Mouse (Mus musculus) adrenal gland, postnatal 36 days (tissue): Measurements from ENCODE around the gene Ccdc113. TPM values are rescaled to one million over a fixed set of nuclear protein-coding genes. Genes with fewer than 3 reads are reported as not detected.

ENCODE experiments used
- DNase-seq, 2 experiments: peaks; one replicate each; pipeline ENCODE4 v3.0.0; 2021; ENCODE audit warnings: mixed read lengths in 1 of 2
- total RNA-seq, 2 experiments: library from RNA; stranded (reverse); gene quantifications; 2 replicates each; pipeline ENCODE4 v1.2.3; 2021

The Ccdc113 gene
- total RNA-seq, 2 experiments from 2014 or later = 0.86 TPM; not detected in 1

- no peak for DNase-seq
Observed at GRCm38 (mm10) chr8:95539487-95539886, 5.6 kb downstream of the Ccdc113 start.

GRCm38 (mm10) chr8:95542191-95542590, 8.3 kb downstream of the Ccdc113 start:
- no peak for DNase-seq

DNA sequence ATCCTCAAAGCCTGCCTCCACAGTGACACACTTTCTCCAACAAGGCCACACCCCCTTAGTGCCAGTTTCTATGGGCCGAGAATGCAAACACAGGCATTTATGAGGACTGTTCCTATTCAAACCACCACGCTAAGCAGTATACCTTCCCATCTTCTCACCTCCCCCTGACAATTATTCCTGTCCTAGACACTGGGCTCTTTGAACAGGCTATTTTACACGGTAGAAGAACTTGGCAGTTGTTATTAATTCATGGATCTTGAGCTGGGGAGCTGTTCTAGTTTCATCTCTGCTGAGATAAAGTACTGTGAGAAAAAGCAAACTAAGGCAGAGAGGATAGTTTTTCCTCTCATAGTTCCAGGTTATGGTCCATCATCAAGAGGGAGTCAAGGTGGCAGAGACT, 9.2 kb downstream of the Ccdc113 start:
- no peak for DNase-seq

DNA sequence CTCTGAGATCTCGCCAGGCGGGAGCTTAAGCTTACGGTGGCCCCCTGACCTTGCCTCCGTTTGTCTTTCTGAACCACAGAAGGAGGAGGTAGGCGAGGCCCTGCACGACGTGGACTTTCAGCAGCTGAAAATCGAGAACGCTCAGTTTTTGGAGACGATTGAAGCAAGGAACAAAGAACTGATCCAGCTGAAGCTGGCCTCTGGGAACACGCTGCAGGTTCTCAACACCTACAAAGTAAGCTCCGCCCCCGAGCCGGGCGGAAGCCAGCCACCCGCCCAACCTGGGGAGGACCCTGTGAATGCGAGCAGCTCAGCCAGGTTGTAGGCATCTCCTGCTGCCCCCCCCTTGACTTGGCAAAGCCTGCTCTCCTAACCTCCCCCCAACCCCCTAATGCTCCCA, 11.9 kb downstream of the Ccdc113 start:
- no peak for DNase-seq

GRCm38 (mm10) chr8:95546986-95547385, 13.1 kb downstream of the Ccdc113 start:
- no peak for DNase-seq

DNA sequence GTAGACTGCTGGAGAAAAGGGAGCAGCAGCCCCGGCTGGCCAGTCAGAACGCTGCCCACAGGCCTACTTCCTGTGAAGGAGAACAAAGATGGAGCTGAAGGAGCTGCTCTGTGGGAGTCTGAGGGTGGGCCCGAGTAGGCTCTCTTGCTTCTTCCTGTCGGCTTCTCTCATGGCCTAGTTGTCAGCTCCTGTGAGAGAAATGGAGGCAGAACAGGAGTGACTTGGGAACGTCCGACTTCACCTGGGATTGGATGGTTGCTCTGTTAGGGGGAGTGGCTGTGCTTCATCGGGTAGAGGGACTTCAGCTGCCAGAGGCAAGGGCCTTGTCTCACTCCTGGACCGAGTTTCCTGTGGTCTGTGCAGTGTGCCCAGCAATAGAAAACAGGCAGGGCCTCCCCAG, 14.0 kb downstream of the Ccdc113 start:
- no peak for DNase-seq

DNA sequence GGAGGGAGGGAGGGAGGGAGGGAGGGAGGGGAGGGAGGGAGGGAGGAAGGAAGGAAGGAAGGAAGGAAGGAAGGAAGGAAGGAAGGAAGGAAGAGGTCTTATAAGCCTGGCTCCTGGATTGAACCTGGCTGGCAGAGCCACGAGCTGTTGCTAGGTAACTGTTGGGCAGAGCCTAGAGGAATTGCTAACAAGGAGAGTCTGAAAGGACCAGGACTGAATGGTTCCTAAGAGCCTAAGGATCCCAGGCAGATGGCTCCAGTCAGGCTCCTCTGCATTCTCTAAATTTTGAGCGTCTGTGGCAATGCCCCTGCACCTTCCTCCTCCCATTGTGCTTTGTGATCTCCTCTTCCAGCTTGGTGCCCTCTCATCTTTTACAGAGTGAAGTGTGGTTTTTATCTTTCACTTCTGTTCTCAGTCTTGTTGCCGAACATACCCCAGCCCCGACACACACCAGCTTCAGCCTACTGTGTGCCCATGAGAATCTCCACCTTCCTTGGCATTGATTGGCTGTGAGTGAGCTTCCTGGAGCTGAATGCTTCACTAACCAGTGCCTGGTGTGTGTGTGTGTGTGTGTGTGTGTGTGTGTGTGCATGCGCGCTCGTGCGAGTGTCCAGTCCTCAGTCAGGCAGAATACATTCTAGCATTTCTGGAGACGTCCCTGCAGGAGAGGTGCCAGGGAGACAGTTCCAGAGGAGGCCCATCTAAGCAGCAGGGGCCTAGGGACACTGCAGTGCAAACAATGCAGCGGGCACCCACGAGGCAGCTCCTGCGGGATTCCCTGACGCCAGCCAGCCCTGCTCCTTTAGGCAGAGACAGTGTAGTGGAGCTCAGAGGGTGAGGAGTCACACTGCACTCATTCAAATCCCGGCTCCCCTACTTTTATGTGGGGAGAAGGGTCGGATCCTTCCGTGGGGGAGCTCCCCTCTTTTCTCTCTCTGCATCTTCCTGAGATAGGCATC, 16.3 kb downstream of the Ccdc113 start:
- DNase-seq = no peak

GRCm38 (mm10) chr8:95551577-95551976, 17.7 kb downstream of the Ccdc113 start:
- DNase-seq = no peak

GRCm38 (mm10) chr8:95555963-95556362, 22.1 kb downstream of the Ccdc113 start:
- DNase-seq = no peak

- DNase-seq = no peak
Observed at GRCm38 (mm10) chr8:95566217-95566616, 32.3 kb downstream of the Ccdc113 start.

GRCm38 (mm10) chr8:95566809-95567208, 32.9 kb downstream of the Ccdc113 start:
- DNase-seq = no peak

- no peak for DNase-seq
Observed at GRCm38 (mm10) chr8:95573146-95573545, 39.3 kb downstream of the Ccdc113 start.

DNA sequence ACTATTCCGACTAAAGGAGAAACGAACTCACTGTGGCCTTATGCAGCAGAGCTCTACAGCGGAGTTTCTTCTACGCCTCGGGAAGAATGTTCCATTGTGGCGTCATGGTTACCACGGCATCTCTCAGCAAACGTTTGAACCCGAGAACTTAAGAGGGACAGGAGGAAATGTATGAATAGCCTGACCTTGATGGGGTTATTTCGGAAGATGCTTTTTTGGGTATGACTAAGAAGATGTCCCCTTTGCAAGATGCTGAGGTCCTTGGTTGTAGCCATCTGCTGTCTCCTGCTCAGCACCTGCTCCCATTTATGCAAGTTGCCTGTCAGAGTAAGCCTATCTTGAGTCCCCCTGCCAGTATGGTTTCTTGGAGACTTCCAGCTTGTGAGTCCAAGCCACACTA, 42.4 kb downstream of the Ccdc113 start, which contains the start of gene Prss54:
Gene Prss54 (minus strand): TSS at position 101 of the 400 bp plus-strand sequence.
- no peak for DNase-seq

- DNase-seq = no peak
Observed at GRCm38 (mm10) chr8:95587339-95587738, 53.5 kb downstream of the Ccdc113 start.

GRCm38 (mm10) chr8:95589282-95589681, 55.4 kb downstream of the Ccdc113 start:
- peak; percentile 8 to 10 for DNase-seq

DNA sequence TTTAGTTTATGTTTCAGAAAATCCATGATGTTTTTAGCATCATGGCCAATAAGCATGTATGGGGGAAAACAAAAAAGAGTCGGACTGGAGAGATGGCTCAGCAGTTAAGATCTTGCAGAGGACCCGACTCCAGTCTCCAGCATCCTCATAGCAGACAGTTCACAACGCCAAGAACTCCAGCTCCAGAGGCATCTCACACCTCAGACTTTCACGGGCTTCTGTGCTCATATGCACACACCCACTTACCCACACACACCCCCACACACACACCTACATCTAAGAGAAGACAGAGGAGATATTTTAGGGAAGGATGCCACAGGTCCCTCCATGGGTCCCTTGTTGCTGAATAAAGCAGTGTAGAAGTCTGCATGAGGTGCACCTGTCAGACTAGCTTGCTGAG, 56.7 kb downstream of the Ccdc113 start:
- no peak for DNase-seq

GRCm38 (mm10) chr8:95592131-95592780, 58.4 kb downstream of the Ccdc113 start:
- DNase-seq = no peak

GRCm38 (mm10) chr8:95593439-95594393, 59.8 kb downstream of the Ccdc113 start:
- DNase-seq = no peak

- no peak for DNase-seq
Observed at GRCm38 (mm10) chr8:95595131-95595530, 61.2 kb downstream of the Ccdc113 start.

- DNase-seq = no peak
Observed at GRCm38 (mm10) chr8:95596841-95597241, 63.0 kb downstream of the Ccdc113 start.

DNA sequence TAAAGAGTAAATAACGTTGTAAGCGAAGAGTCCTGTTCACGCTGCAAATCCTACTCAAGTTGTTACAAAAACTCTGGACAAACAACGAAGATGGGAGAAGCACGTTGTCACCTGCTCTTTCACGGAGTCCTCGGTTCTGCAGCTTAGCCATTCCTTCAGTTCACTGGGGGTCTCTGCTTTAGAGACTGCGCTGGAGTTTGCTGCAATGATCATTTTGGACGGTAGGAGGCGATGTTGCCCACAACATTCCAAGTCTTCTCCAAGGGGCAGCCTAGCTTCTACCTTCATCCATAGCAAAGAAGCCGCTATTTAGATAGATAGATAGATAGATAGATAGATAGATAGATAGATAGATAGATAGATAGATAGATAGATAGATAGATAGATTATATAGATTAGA, 66.0 kb downstream of the Ccdc113 start:
- peak; percentile 36 to 47 for DNase-seq

DNA sequence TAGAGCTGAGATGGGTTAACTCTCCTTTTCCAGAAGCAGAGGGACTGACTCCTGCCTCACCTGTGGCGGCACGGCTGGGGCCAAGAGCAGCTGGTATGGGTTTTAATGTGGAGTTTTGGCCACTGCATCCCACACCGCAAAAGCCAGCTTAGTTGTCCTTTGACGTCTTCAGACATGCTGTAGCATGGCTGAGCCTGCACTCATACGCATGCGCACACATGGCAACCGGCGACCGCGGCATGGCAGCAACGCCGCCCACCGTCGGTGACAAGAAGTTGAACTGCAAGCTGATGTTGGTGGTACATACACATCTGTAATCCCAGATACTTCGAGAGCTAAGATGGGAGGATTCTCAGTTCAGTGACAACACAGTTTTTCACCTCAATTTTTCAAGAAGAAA, 67.4 kb downstream of the Ccdc113 start:
- no peak for DNase-seq
